Mouse (Mus musculus) stomach, postnatal 0 days (tissue): ENCODE data around the gene Myl4. TPM values are rescaled to one million over a fixed set of nuclear protein-coding genes. Genes with fewer than 3 reads are reported as not detected.

Experiments used
- ATAC-seq: fragments of 200-750 bp; cut with Nextera tagmentation; 2 replicates; pipeline ENCODE4 v1.8.0; 2017; ENCODE audit not compliant: low FRiP score, low TSS enrichment
- DNase-seq: peaks from one replicate; pipeline ENCODE4 v3.0.0-alpha.2; 2016; ENCODE audit warnings: low spot score
- H3K27ac ChIP-seq: fragments of 300-500 bp; sonication (generic); replicated peaks from 2 replicates; pipeline ENCODE4 v1.5.1; 2014; ENCODE audit warnings: mild to moderate bottlenecking, control low read depth
- H3K27me3 ChIP-seq: fragments of 300-500 bp; sonication (generic); 2 replicates; pipeline ENCODE4 v1.6.1; 2014; ENCODE audit warnings: low read length; ENCODE audit not compliant: control insufficient read depth, insufficient read depth
- H3K36me3 ChIP-seq: fragments of 300-500 bp; sonication (generic); 2 replicates; pipeline ENCODE4 v1.6.1; 2014; ENCODE audit warnings: low read length, mixed read lengths; ENCODE audit not compliant: control insufficient read depth, insufficient read depth
- H3K4me1 ChIP-seq: fragments of 300-500 bp; sonication (generic); replicated peaks from 2 replicates; pipeline ENCODE4 v1.6.1; 2014; ENCODE audit warnings: antibody characterized with exemption; ENCODE audit not compliant: control insufficient read depth, insufficient read depth
- H3K4me2 ChIP-seq: fragments of 300-500 bp; sonication (generic); replicated peaks from 2 replicates; pipeline ENCODE4 v1.6.1; 2014; ENCODE audit warnings: low read depth, mild to moderate bottlenecking, control low read depth, moderate library complexity
- H3K4me3 ChIP-seq: fragments of 300-500 bp; sonication (generic); 2 replicates; pipeline ENCODE4 v1.5.1; 2014; ENCODE audit warnings: low read depth, low read length, control low read depth
- H3K9ac ChIP-seq: fragments of 300-500 bp; sonication (generic); 2 replicates; pipeline ENCODE4 v1.6.1; 2014; ENCODE audit warnings: mild to moderate bottlenecking, low read length, control low read depth, mixed read lengths
- H3K9me3 ChIP-seq: fragments of 300-500 bp; sonication (generic); 2 replicates; pipeline ENCODE4 v1.6.1; 2016; ENCODE audit warnings: low read length; ENCODE audit not compliant: control insufficient read depth
- CTCF ChIP-seq: IDR thresholded peaks from 2 replicates; pipeline ENCODE4 v1.5.1; 2016; ENCODE audit warnings: antibody characterized with exemption, low read depth, mild to moderate bottlenecking, moderate library complexity
- EP300 ChIP-seq: optimal IDR thresholded peaks from 2 replicates; pipeline ENCODE3; 2016; ENCODE audit warnings: antibody characterized with exemption
- WGBS: fragments of 180-500 bp; shearing (Covaris S2); extraction: QIAGEN DNeasy Blood & Tissue Kit; methylation state at CpG from one replicate; pipeline ENCODE4 v1.1.7; 2014; 5-methylcytosine and 5-hydroxymethylcytosine counted together
- polyA plus RNA-seq: library from polyadenylated mRNA; unstranded; fragments of >200 nt; fragmentation: Nextera tagmentation; extraction: Ambion mirVana; gene quantifications from 2 replicates; pipeline ENCODE4 v1.2.1, GENCODE M21; 2015

Myl4 gene
- polyA plus RNA-seq, 1 experiment from 2014 or later: 6.8 TPM

- DNase-seq (no peak), ATAC-seq (no peak)
- H3K36me3 ChIP-seq: no peaks in the 10 kb centered on the region
- H3K9ac ChIP-seq: no peak overlapping the region
- no peaks in the 10 kb centered on the region for H3K27me3 ChIP-seq
- TF ChIP-seq EP300 (no peak), CTCF (no peak)
- H3K9me3 ChIP-seq: no peaks in the 10 kb centered on the region
- H3K27ac ChIP-seq: no peak overlapping the region; the same call in 1 of the 2 replicates
- H3K4me2 ChIP-seq: no peak overlapping the region
- whole genome bisulfite sequencing: 63% methylated on average over 13 of the region's 13 CpGs
- H3K4me1 ChIP-seq: no peaks in the 10 kb centered on the region; the same call in 1 of the 2 replicates
- H3K4me3 ChIP-seq: no peak overlapping the region
Measured at GRCm38 (mm10) chr11:104619084-104620022, 68.9 kb downstream of the Myl4 start.

GRCm38 (mm10) chr11:104622040-104622962 lies 71.8 kb downstream of the Myl4 start:
- DNase-seq: no peak
- no peak for ATAC-seq
- Histone ChIP-seq H3K9me3 (no peaks in the 10 kb centered on the region), H3K4me1 (peaks cover 2% of the 10 kb centered on the region; the same call in 1 of the 2 replicates), H3K4me2 (no peak overlapping the region), H3K4me3 (no peak overlapping the region), H3K9ac (no peak overlapping the region), H3K36me3 (no peaks in the 10 kb centered on the region), H3K27ac (0 out of 2 replicates have a peak overlapping the region, but pooled peaks have one; percentile 24), H3K27me3 (no peaks in the 10 kb centered on the region)
- TF ChIP-seq EP300 (no peak), CTCF (no peak)
- WGBS: 36% methylated on average over 10 of the region's 12 CpGs

- 0 out of 2 replicates have a peak overlapping the region, but pooled peaks have one; percentile 3 for H3K4me2 ChIP-seq
- no peaks in the 10 kb centered on the region for H3K9me3 ChIP-seq
- H3K4me3 ChIP-seq: no peak overlapping the region
- TF ChIP-seq CTCF: peak; percentile 25
- TF ChIP-seq EP300: no peak
- peak; percentile 75 for ATAC-seq
- H3K4me1 ChIP-seq: peaks cover 2% of the 10 kb centered on the region; the same call in 1 of the 2 replicates
- 19% methylated on average over 6 of the region's 6 CpGs for WGBS
- no peaks in the 10 kb centered on the region for H3K36me3 ChIP-seq
- H3K27ac ChIP-seq: peak overlapping the region; percentile 93
- DNase-seq: peak; percentile 33
- peak overlapping the region; percentile 18; the same call in 1 of the 2 replicates for H3K9ac ChIP-seq
- H3K27me3 ChIP-seq: no peaks in the 10 kb centered on the region
Measured at GRCm38 (mm10) chr11:104624791-104625391, 74.4 kb downstream of the Myl4 start.

DNA sequence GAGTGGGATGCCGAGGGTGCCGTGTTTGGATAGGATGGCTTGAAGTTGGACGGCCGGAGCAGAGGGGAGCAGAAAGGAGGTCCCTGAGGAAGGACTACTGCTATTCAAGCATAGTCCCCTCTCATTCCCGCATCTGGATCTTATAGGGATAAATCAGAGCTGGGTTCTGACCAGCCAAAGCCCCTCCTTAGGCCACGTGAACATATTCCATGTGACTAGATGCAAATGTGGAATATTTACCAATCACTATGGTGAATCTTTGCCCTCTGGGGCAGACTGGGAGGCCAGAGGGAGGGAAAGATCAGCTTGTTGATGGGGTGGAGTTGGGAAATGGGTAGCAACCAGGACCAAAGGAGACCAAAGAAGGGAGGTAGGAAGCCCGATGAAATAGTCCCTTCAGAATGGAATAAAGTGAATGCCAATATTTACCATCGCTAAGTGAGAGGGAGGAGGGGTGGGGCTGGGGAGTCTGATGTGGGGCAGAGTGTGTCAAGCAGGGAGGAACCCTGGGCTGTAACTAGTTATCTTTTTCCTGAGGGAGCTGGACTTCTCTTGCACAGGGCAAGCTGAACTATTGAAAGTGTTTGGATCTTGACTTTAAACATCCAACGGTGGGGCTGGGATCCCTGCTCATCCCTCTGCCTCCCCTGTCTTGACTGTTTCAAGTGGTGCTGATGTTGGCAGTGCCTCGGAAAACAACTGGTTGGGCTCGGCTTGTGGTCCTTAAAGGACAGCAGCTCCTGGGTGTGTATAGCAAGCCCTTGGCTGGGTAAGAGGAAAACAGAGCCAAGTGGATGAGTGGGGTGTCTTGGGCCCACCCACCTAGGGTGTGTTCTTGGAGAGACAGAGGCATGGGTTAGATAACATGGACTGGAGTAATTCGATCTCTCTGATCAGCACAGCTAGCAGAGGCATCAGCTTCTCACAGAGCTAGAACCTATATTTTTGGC lies 75.3 kb downstream of the Myl4 start:
- no peak overlapping the region for H3K9ac ChIP-seq
- no peaks in the 10 kb centered on the region for H3K9me3 ChIP-seq
- peaks cover 2% of the 10 kb centered on the region; the same call in 1 of the 2 replicates for H3K4me1 ChIP-seq
- peak overlapping the region; percentile 93 for H3K27ac ChIP-seq
- peak; percentile 62 for DNase-seq
- WGBS: 19% methylated on average over 12 of the region's 12 CpGs
- H3K36me3 ChIP-seq: no peaks in the 10 kb centered on the region
- TF ChIP-seq EP300: no peak
- 0 out of 2 replicates have a peak, but pooled peaks have one; percentile 14 for TF ChIP-seq CTCF
- H3K4me2 ChIP-seq: no peak overlapping the region; the same call in 1 of the 2 replicates
- no peaks in the 10 kb centered on the region for H3K27me3 ChIP-seq
- peak; percentile 81 for ATAC-seq
- H3K4me3 ChIP-seq: no peak overlapping the region

DNA sequence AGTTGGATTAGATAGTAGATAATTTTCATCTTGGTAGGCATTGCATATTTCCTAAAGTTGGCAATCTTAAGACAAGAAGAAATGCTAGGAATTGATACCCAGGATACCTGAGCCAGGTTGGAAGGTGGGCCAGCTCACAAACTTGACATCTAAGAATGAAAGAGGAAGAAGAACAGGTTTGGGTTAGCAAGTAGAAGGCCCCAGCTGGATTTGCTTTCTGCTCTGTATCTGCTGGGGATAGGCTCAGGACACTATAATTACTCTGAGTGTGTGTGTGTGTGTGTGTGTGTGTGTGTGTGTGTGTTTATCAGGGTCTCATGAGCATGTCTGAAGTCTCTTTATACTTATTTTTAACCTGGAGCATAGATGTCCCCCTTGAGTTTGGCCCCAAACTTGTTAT lies 76.2 kb downstream of the Myl4 start:
- Histone ChIP-seq H3K4me3 (no peak overlapping the region), H3K9me3 (no peaks in the 10 kb centered on the region), H3K27me3 (no peaks in the 10 kb centered on the region), H3K36me3 (no peaks in the 10 kb centered on the region), H3K4me2 (no peak overlapping the region), H3K9ac (no peak overlapping the region), H3K27ac (no peak overlapping the region; the same call in 1 of the 2 replicates), H3K4me1 (peaks cover 2% of the 10 kb centered on the region; the same call in 1 of the 2 replicates)
- TF ChIP-seq CTCF: no peak
- ATAC-seq: no peak
- DNase-seq: no peak
